Mouse (Mus musculus) thymus, adult 2 months (tissue): ENCODE results near the gene Unc119. TPM values are rescaled to one million over a fixed set of nuclear protein-coding genes. Genes with fewer than 3 reads are reported as not detected.

Experiments used
- DNase-seq: peaks from one replicate; pipeline ENCODE4 v3.0.0; 2021
- H3K27ac ChIP-seq: fragments of 200-500 bp; 2 replicates; pipeline ENCODE4 v1.5.1; 2012; ENCODE audit warnings: low read length, control low read depth; ENCODE audit not compliant: control insufficient read depth, insufficient read depth
- H3K27me3 ChIP-seq: fragments of 200-500 bp; 2 replicates; pipeline ENCODE4 v1.6.1; 2012; ENCODE audit warnings: mild to moderate bottlenecking, low read length, moderate library complexity, mixed read lengths; ENCODE audit not compliant: control insufficient read depth, insufficient read depth
- H3K36me3 ChIP-seq: fragments of 200-500 bp; 2 replicates; pipeline ENCODE4 v1.6.1; 2012; ENCODE audit warnings: mild to moderate bottlenecking, low read length, moderate library complexity; ENCODE audit not compliant: control insufficient read depth, insufficient read depth
- H3K4me1 ChIP-seq: fragments of 200-500 bp; replicated peaks from 2 replicates; pipeline ENCODE4 v1.6.1; 2012; ENCODE audit warnings: low read length; ENCODE audit not compliant: control insufficient read depth, insufficient read depth
- H3K4me3 ChIP-seq: fragments of 200-500 bp; 2 replicates; pipeline ENCODE4 v1.5.1; 2012; ENCODE audit warnings: mild to moderate bottlenecking, low read length, control low read depth, moderate library complexity; ENCODE audit not compliant: control insufficient read depth, insufficient read depth
- CTCF ChIP-seq: fragments of 200-500 bp; IDR thresholded peaks from 2 replicates; pipeline ENCODE4 v1.5.1; 2012; ENCODE audit warnings: mild to moderate bottlenecking, control low read depth, low read length, moderate library complexity, borderline replicate concordance; ENCODE audit not compliant: control insufficient read depth, poor library complexity, insufficient read depth; ENCODE audit errors: extremely low read depth
- POLR2A ChIP-seq: fragments of 200-500 bp; IDR thresholded peaks from 2 replicates; pipeline ENCODE4 v1.6.1; 2012; ENCODE audit warnings: mild to moderate bottlenecking, low read length, control low read depth, moderate library complexity; ENCODE audit not compliant: control insufficient read depth, poor library complexity, insufficient read depth; ENCODE audit errors: extremely low read depth
- WGBS: fragments of 180-500 bp; shearing (Covaris S2); methylation state at CpG from one replicate; pipeline ENCODE4 v1.1.7; 2018; 5-methylcytosine and 5-hydroxymethylcytosine counted together
- polyA plus RNA-seq: library from polyadenylated mRNA; depleted of rRNA; stranded (reverse); fragments of >200 nt; gene quantifications from 2 replicates; pipeline ENCODE4 v1.2.3, GENCODE M21; 2012

Gene Unc119
- polyA plus RNA-seq, 1 experiment: 42.0 TPM

GRCm38 (mm10) chr11:78371711-78372110 lies 28.4 kb downstream of the Unc119 start:
- Histone ChIP-seq H3K4me3 (no peak overlapping the region), H3K27ac (no peak overlapping the region), H3K4me1 (0 out of 2 replicates have a peak, but pooled peaks cover 4% of the 10 kb centered on the region), H3K36me3 (no peaks in the 10 kb centered on the region), H3K27me3 (no peaks in the 10 kb centered on the region)
- 97% methylated on average over 11 of the region's 11 CpGs for WGBS
- DNase-seq: no peak
- TF ChIP-seq CTCF (no peak), POLR2A (no peak)

DNA sequence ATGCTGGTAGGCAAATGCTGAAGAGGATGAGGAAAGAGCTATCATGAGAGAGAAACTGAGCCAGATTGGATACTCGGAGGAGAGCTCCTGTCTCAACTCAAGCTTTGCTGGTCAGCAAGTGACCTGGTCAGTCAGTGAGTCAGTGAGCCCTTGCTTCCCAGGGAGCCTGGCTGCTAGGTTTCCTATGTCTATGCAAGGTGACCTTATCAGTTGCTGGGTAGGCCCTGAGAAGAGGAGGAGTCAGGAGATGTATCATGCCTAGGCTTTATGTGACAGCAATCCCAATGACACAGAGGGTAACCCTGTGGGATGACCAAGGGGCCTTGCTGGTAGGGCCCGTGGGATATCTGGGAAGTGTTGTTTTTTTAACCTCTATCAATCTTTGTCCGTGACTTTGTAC lies 28.9 kb downstream of the Unc119 start:
- Histone ChIP-seq H3K4me3 (no peak overlapping the region), H3K36me3 (no peaks in the 10 kb centered on the region), H3K27ac (no peak overlapping the region), H3K27me3 (no peaks in the 10 kb centered on the region), H3K4me1 (0 out of 2 replicates have a peak, but pooled peaks cover 4% of the 10 kb centered on the region)
- TF ChIP-seq CTCF: no peak
- no peak for TF ChIP-seq POLR2A
- 95% methylated on average over 3 of the region's 3 CpGs for WGBS
- no peak for DNase-seq

- Histone ChIP-seq H3K4me3 (no peak overlapping the region), H3K4me1 (0 out of 2 replicates have a peak, but pooled peaks cover 4% of the 10 kb centered on the region), H3K27me3 (no peaks in the 10 kb centered on the region), H3K36me3 (no peaks in the 10 kb centered on the region), H3K27ac (no peak overlapping the region)
- no peak for TF ChIP-seq CTCF
- 91% methylated on average over 7 of the region's 7 CpGs for WGBS
- no peak for DNase-seq
Measured at GRCm38 (mm10) chr11:78372610-78373009, 29.3 kb downstream of the Unc119 start.

GRCm38 (mm10) chr11:78374147-78374546 lies 30.9 kb downstream of the Unc119 start:
- Histone ChIP-seq H3K36me3 (no peaks in the 10 kb centered on the region), H3K27ac (no peak overlapping the region), H3K4me3 (no peak overlapping the region), H3K27me3 (no peaks in the 10 kb centered on the region), H3K4me1 (0 out of 2 replicates have a peak, but pooled peaks cover 4% of the 10 kb centered on the region)
- no peak for TF ChIP-seq CTCF
- no peak for TF ChIP-seq POLR2A
- no peak for DNase-seq
- 91% methylated on average over 8 of the region's 8 CpGs for WGBS

GRCm38 (mm10) chr11:78377549-78378159 lies 34.4 kb downstream of the Unc119 start:
- no peak for DNase-seq
- H3K4me3 ChIP-seq: no peak overlapping the region
- no peak overlapping the region for H3K27ac ChIP-seq
- WGBS: 27% methylated on average over 12 of the region's 12 CpGs
- TF ChIP-seq CTCF (no peak), POLR2A (no peak)
- no peaks in the 10 kb centered on the region for H3K27me3 ChIP-seq
- no peaks in the 10 kb centered on the region for H3K36me3 ChIP-seq
- peaks cover 9% of the 10 kb centered on the region for H3K4me1 ChIP-seq

- H3K36me3 ChIP-seq: no peaks in the 10 kb centered on the region
- peaks cover 9% of the 10 kb centered on the region for H3K4me1 ChIP-seq
- no peaks in the 10 kb centered on the region for H3K27me3 ChIP-seq
- H3K27ac ChIP-seq: no peak overlapping the region
- H3K4me3 ChIP-seq: no peak overlapping the region
- 82% methylated on average over 4 of the region's 4 CpGs for WGBS
- DNase-seq: no peak
- TF ChIP-seq POLR2A (no peak), CTCF (no peak)
Measured at GRCm38 (mm10) chr11:78380351-78380750, 37.1 kb downstream of the Unc119 start.

- Histone ChIP-seq H3K4me3 (no peak overlapping the region), H3K27ac (no peak overlapping the region), H3K27me3 (no peaks in the 10 kb centered on the region), H3K36me3 (no peaks in the 10 kb centered on the region), H3K4me1 (peaks cover 5% of the 10 kb centered on the region)
- no peak for DNase-seq
- TF ChIP-seq CTCF (no peak), POLR2A (no peak)
- 90% methylated on average over 3 of the region's 3 CpGs for WGBS
Measured at GRCm38 (mm10) chr11:78380996-78381395, 37.7 kb downstream of the Unc119 start.
